Mouse (Mus musculus) E14TG2a.4 (cell line): Measurements from ENCODE around the gene Mettl26.

Experiments
- CTCF ChIP-seq: conservative IDR thresholded peaks from 2 replicates; pipeline ENCODE4 v1.5.1; 2014; ENCODE audit warnings: low read length
- NANOG ChIP-seq: IDR thresholded peaks from 2 replicates; pipeline ENCODE4 v1.6.1; 2014; ENCODE audit warnings: borderline replicate concordance, low read length, mixed read lengths

DNA sequence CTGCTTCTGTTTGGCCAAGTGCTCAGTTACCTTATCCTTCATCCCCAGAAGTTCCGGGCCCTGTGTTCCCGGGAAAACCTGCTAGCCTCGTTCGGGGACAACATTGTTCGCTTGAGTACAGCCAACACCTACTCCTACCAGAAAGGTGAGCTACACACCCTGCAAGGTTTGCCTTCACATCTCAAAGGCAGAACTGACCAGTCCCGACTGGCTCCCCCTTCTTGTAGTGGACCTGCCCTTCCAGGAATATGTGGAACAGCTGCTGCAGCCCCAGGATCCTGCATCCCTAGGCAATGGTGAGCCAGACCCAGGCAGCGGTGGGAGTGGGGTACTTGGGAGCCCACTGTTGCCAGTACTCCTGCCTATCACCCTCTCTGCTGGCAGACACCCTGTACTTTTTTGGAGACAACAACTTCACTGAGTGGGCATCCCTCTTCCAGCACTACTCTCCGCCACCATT, 45.3 kb upstream of the Mettl26 start:
- TF ChIP-seq CTCF: no peak
- TF ChIP-seq NANOG: no peak
